Mouse (Mus musculus) cerebellum, adult 9-11 months (tissue): ENCODE data around the gene Cyp2t4.

Source experiments
- DNase-seq: peaks from one replicate; pipeline ENCODE4 v3.0.0; 2022

Gene Cyp2t4

GRCm38 (mm10) chr7:27185986-27186385 is 32.5 kb downstream of the Cyp2t4 start:
- no peak for DNase-seq

GRCm38 (mm10) chr7:27189271-27189931 is 35.9 kb downstream of the Cyp2t4 start:
- DNase-seq, result no peak

- DNase-seq, result no peak
Measured at GRCm38 (mm10) chr7:27192434-27192833, 38.9 kb downstream of the Cyp2t4 start.

- no peak for DNase-seq
Measured at GRCm38 (mm10) chr7:27193731-27194130, 40.2 kb downstream of the Cyp2t4 start.

GRCm38 (mm10) chr7:27195681-27196611 is 42.4 kb downstream of the Cyp2t4 start, which contains the start of the genes BC024978 and Snrpa:
Gene BC024978, plus strand, starts transcription at chr7:27195781.
Gene Snrpa, minus strand, starts transcription at chr7:27196271.
- DNase-seq, result peak; percentile 100

- DNase-seq, result peak; percentile 69
Measured at GRCm38 (mm10) chr7:27197136-27197535, 43.6 kb downstream of the Cyp2t4 start.

GRCm38 (mm10) chr7:27197634-27198033 is 44.1 kb downstream of the Cyp2t4 start:
- DNase-seq, result no peak

- no peak for DNase-seq
Measured at GRCm38 (mm10) chr7:27198355-27198754, 44.8 kb downstream of the Cyp2t4 start.

- DNase-seq, result no peak
Measured at GRCm38 (mm10) chr7:27198779-27199178, 45.3 kb downstream of the Cyp2t4 start.

GRCm38 (mm10) chr7:27203730-27204449 is 50.4 kb downstream of the Cyp2t4 start:
- peak; percentile 65 for DNase-seq
